Mouse (Mus musculus): ENCODE results near the gene Lhcgr. TPM values are rescaled to one million over a fixed set of nuclear protein-coding genes. Genes with fewer than 3 reads are reported as not detected.
"Not testable (repeated sequence)": the region's sequence is repeated elsewhere in the genome, so short reads cannot be mapped to it uniquely, and the experiment has no call there.

Lhcgr gene
- not detected for polyA plus RNA-seq (2012; fragmentation: generic; extraction: Trizol)

- TF ChIP-seq MYOD1 (IDR thresholded peaks at IDR 0.05; ENCODE audit: control insufficient read depth in 1 of 3, insufficient read length in 2 of 3, low read depth in 2 of 3) (no peak), REST (IDR thresholded peaks at IDR 0.05; ENCODE audit: insufficient read depth, insufficient read length) (no peak), E2F4 (IDR thresholded peaks at IDR 0.05; ENCODE audit: insufficient read depth) (no peak), POLR2A (IDR thresholded peaks at IDR 0.05; ENCODE audit: insufficient read length, low read depth) (no peak), POLR2AphosphoS2 (IDR thresholded peaks at IDR 0.05; ENCODE audit: insufficient read length, low read depth) (no peak), SRF (IDR thresholded peaks at IDR 0.05; ENCODE audit: control insufficient read depth, insufficient read length, low read depth) (no peak), TCF12 (IDR thresholded peaks at IDR 0.05; ENCODE audit: insufficient read depth, poor library complexity, severe bottlenecking) (no peak), TCF3 (IDR thresholded peaks at IDR 0.05; ENCODE audit: insufficient read length, low read depth) (no peak)
- no peak within 1 kb of the TSS for H3ac ChIP-seq (ENCODE audit: control insufficient read depth, insufficient read length)
- H3K4me3 ChIP-seq: no peak within 1 kb of the TSS
- H3K27me3 ChIP-seq (ENCODE audit: control insufficient read depth, insufficient read depth, insufficient read length): no peaks in the 10 kb centered on the region
- no peak within 1 kb of the TSS for H3K4me2 ChIP-seq (ENCODE audit: low read depth)
- H3K79me2 ChIP-seq (ENCODE audit: control insufficient read depth, insufficient read depth): no peaks in the 10 kb centered on the region
- no peaks in the 10 kb centered on the region for H3K36me3 ChIP-seq (ENCODE audit: control insufficient read depth, insufficient read depth)
Measured at GRCm38 (mm10) chr17:88791440-88792152, at the start of gene Lhcgr. TSS of gene Lhcgr (minus strand) at chr17:88791990.

- Histone ChIP-seq H3ac (ENCODE audit: control insufficient read depth, insufficient read length) (no peak overlapping the region), H3K27me3 (ENCODE audit: control insufficient read depth, insufficient read depth, insufficient read length) (no peaks in the 10 kb centered on the region), H3K79me2 (ENCODE audit: control insufficient read depth, insufficient read depth) (no peaks in the 10 kb centered on the region), H3K36me3 (ENCODE audit: control insufficient read depth, insufficient read depth) (no peaks in the 10 kb centered on the region), H3K4me2 (ENCODE audit: low read depth) (no peak overlapping the region), H3K4me3 (no peak overlapping the region)
- TF ChIP-seq MYOG (IDR thresholded peaks at IDR 0.05; ENCODE audit: control insufficient read depth in 1 of 3, insufficient read depth in 1 of 3, insufficient read length in 2 of 3, low read depth in 2 of 3) (no peak), USF1 (IDR thresholded peaks at IDR 0.05; ENCODE audit: low read depth) (no peak), E2F4 (IDR thresholded peaks at IDR 0.05; ENCODE audit: insufficient read depth) (no peak), POLR2AphosphoS2 (IDR thresholded peaks at IDR 0.05; ENCODE audit: insufficient read length, low read depth) (no peak)
Measured at GRCm38 (mm10) chr17:88817601-88818000, 25.8 kb upstream of the Lhcgr start.

DNA sequence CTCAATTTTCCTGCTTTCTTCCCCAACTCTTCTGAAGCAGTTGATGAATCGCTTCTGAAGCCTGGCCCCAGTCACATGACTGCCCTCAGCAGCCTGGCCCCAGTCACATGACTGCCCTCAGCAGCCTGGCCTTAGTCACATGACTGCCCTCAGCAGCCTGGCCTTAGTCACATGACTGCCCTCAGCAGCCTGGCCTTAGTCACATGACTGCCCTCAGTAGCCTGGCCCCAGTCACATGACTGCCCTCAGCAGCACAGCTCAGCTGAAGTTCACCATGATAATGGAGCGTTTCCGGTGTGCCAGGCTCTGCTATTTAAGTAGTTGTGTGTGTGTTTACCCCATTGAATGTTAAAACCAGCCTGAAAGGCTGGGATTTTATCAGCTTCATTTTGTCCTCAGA is 21.2 kb upstream of the Lhcgr start:
- not testable (repeated sequence) for H3ac ChIP-seq (ENCODE audit: control insufficient read depth, insufficient read length); H3K79me2 ChIP-seq (ENCODE audit: control insufficient read depth, insufficient read depth)
- peak; percentile 63 for TF ChIP-seq USF1 (IDR thresholded peaks at IDR 0.05; ENCODE audit: low read depth)

DNA sequence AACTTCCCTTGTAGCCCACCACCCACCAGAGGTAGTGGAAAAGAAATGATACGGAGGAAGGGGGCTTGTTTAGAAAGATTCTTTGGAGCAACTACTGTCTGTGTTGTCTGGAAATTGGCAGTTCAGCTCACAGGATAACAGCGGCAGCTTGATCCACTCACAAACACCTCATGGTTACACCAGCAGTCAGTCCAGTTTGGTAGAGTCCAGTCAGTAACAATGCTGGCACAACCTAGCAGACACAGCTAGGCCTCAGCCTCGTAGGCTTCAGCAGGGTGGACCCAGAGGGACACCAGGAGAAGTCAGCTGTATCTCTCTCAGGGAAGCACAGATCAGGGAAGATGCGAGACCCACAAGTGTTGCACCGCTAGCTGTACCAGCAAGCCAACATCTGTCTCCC is 19.0 kb upstream of the Lhcgr start:
- TF ChIP-seq MAX (IDR thresholded peaks at IDR 0.05; ENCODE audit: low read depth): no peak
- TF ChIP-seq POLR2AphosphoS2 (IDR thresholded peaks at IDR 0.05; ENCODE audit: insufficient read length, low read depth): no peak
- no peak for TF ChIP-seq TCF3 (IDR thresholded peaks at IDR 0.05; ENCODE audit: insufficient read length, low read depth)
- no peak for TF ChIP-seq SRF (IDR thresholded peaks at IDR 0.05; ENCODE audit: control insufficient read depth, insufficient read length, low read depth)
- TF ChIP-seq MYOD1 (IDR thresholded peaks at IDR 0.05; ENCODE audit: control insufficient read depth in 1 of 3, insufficient read length in 2 of 3, low read depth in 2 of 3): no peak
- Histone ChIP-seq H3ac (ENCODE audit: control insufficient read depth, insufficient read length) (no peak overlapping the region), H3K79me2 (ENCODE audit: control insufficient read depth, insufficient read depth) (no peaks in the 10 kb centered on the region), H3K27me3 (ENCODE audit: control insufficient read depth, insufficient read depth, insufficient read length) (no peaks in the 10 kb centered on the region), H3K36me3 (ENCODE audit: control insufficient read depth, insufficient read depth) (no peaks in the 10 kb centered on the region), H3K4me3 (no peak overlapping the region), H3K4me2 (ENCODE audit: low read depth) (no peak overlapping the region)

More for the DNA sequence above, 21.2 kb upstream of the Lhcgr start:
- H3K36me3 ChIP-seq (ENCODE audit: control insufficient read depth, insufficient read depth); H3K4me3 ChIP-seq; H3K27me3 ChIP-seq (ENCODE audit: control insufficient read depth, insufficient read depth, insufficient read length): not testable (repeated sequence)
- peak overlapping the region; percentile 15 for H3K4me2 ChIP-seq (ENCODE audit: low read depth)

DNA sequence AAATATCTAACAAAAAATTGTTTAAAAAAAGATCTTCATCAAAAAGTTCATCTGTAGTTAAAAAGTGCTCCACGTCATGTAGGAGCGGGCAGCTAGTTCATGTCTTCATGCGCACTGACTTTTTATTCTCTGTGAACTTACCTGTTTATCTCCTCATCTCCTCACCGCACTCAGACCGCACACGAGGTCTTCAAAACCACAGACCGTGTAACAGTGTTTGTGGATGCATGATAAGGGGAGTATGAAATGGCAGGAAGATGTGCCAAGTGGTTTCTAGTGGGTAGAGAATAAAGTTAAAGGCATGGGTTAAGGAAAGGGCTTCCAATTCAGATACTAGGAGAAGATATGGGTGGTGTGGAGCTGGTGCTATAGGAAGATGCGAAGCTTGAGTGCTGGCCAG is 14.6 kb upstream of the Lhcgr start:
- Histone ChIP-seq H3ac (ENCODE audit: control insufficient read depth, insufficient read length) (no peak overlapping the region), H3K79me2 (ENCODE audit: control insufficient read depth, insufficient read depth) (no peaks in the 10 kb centered on the region), H3K36me3 (ENCODE audit: control insufficient read depth, insufficient read depth) (no peaks in the 10 kb centered on the region), H3K27me3 (ENCODE audit: control insufficient read depth, insufficient read depth, insufficient read length) (no peaks in the 10 kb centered on the region), H3K4me3 (no peak overlapping the region), H3K4me2 (ENCODE audit: low read depth) (no peak overlapping the region)
- no peak for TF ChIP-seq USF1 (IDR thresholded peaks at IDR 0.05; ENCODE audit: low read depth)
- no peak for TF ChIP-seq REST (IDR thresholded peaks at IDR 0.05; ENCODE audit: insufficient read depth, insufficient read length)
- TF ChIP-seq SRF (IDR thresholded peaks at IDR 0.05; ENCODE audit: control insufficient read depth, insufficient read length, low read depth): no peak
- TF ChIP-seq MYOG (IDR thresholded peaks at IDR 0.05; ENCODE audit: control insufficient read depth in 1 of 3, insufficient read depth in 1 of 3, insufficient read length in 2 of 3, low read depth in 2 of 3): no peak
- TF ChIP-seq TCF12 (IDR thresholded peaks at IDR 0.05; ENCODE audit: insufficient read depth, poor library complexity, severe bottlenecking): no peak
- no peak for TF ChIP-seq MAX (IDR thresholded peaks at IDR 0.05; ENCODE audit: low read depth)
- no peak for TF ChIP-seq POLR2AphosphoS2 (IDR thresholded peaks at IDR 0.05; ENCODE audit: insufficient read length, low read depth)
- TF ChIP-seq TCF3 (IDR thresholded peaks at IDR 0.05; ENCODE audit: insufficient read length, low read depth): no peak
- TF ChIP-seq POLR2A (IDR thresholded peaks at IDR 0.05; ENCODE audit: insufficient read length, low read depth): no peak
- no peak for TF ChIP-seq MYOD1 (IDR thresholded peaks at IDR 0.05; ENCODE audit: control insufficient read depth in 1 of 3, insufficient read length in 2 of 3, low read depth in 2 of 3)
- TF ChIP-seq CEBPB (IDR thresholded peaks at IDR 0.05; ENCODE audit: insufficient read depth, poor library complexity, severe bottlenecking): no peak
- TF ChIP-seq E2F4 (IDR thresholded peaks at IDR 0.05; ENCODE audit: insufficient read depth): no peak

Measured in myocyte (in vitro differentiated cells).